Mouse (Mus musculus): ENCODE results near the gene Prkar2b. TPM values are rescaled to one million over a fixed set of nuclear protein-coding genes. Genes with fewer than 3 reads are reported as not detected.

Gene Prkar2b
- polyA plus RNA-seq, 1 experiment = 10.9 TPM

- DNase-seq = no peak
- Histone ChIP-seq H3K27ac (ENCODE audit: control insufficient read depth, insufficient read depth, low read length) (no peak overlapping the region), H3K4me1 (replicated peaks; ENCODE audit: control insufficient read depth, insufficient read depth, low read length) (peaks cover 9% of the 10 kb centered on the region), H3K27me3 (ENCODE audit: control insufficient read depth, insufficient read depth, low read length) (no peaks in the 10 kb centered on the region), H3K4me3 (ENCODE audit: control insufficient read depth, insufficient read depth, low read length) (no peak overlapping the region), H3K36me3 (ENCODE audit: control insufficient read depth, insufficient read depth, low read length) (no peaks in the 10 kb centered on the region)
- no peak for TF ChIP-seq POLR2A (IDR thresholded peaks at IDR 0.05; ENCODE audit: control insufficient read depth, extremely low read depth, insufficient read depth, low read length, poor library complexity)
- TF ChIP-seq CTCF (IDR thresholded peaks at IDR 0.05; ENCODE audit: borderline replicate concordance, control insufficient read depth, extremely low read depth, insufficient read depth, low read length, poor library complexity) = no peak
- 13% methylated on average over 5 of the region's 5 CpGs for WGBS
Observed at GRCm38 (mm10) chr12:31996877-31997276, 64.2 kb downstream of the Prkar2b start.

GRCm38 (mm10) chr12:31990575-31990974 is 70.5 kb downstream of the Prkar2b start:
- no peaks in the 10 kb centered on the region for H3K36me3 ChIP-seq (ENCODE audit: control insufficient read depth, insufficient read depth, low read length)
- H3K27ac ChIP-seq (ENCODE audit: control insufficient read depth, insufficient read depth, low read length) = no peak overlapping the region
- H3K4me1 ChIP-seq (replicated peaks; ENCODE audit: control insufficient read depth, insufficient read depth, low read length) = no peaks in the 10 kb centered on the region
- TF ChIP-seq CTCF (IDR thresholded peaks at IDR 0.05; ENCODE audit: borderline replicate concordance, control insufficient read depth, extremely low read depth, insufficient read depth, low read length, poor library complexity) (no peak), POLR2A (IDR thresholded peaks at IDR 0.05; ENCODE audit: control insufficient read depth, extremely low read depth, insufficient read depth, low read length, poor library complexity) (no peak)
- WGBS = 92% methylated on average over 4 of the region's 4 CpGs
- no peak overlapping the region for H3K4me3 ChIP-seq (ENCODE audit: control insufficient read depth, insufficient read depth, low read length)
- DNase-seq = no peak
- no peaks in the 10 kb centered on the region for H3K27me3 ChIP-seq (ENCODE audit: control insufficient read depth, insufficient read depth, low read length)

GRCm38 (mm10) chr12:31989726-31990125 is 71.4 kb downstream of the Prkar2b start:
- Histone ChIP-seq H3K4me1 (replicated peaks; ENCODE audit: control insufficient read depth, insufficient read depth, low read length) (peaks cover under 1% of the 10 kb centered on the region), H3K36me3 (ENCODE audit: control insufficient read depth, insufficient read depth, low read length) (no peaks in the 10 kb centered on the region), H3K4me3 (ENCODE audit: control insufficient read depth, insufficient read depth, low read length) (no peak overlapping the region), H3K27me3 (ENCODE audit: control insufficient read depth, insufficient read depth, low read length) (no peaks in the 10 kb centered on the region), H3K27ac (ENCODE audit: control insufficient read depth, insufficient read depth, low read length) (no peak overlapping the region)
- TF ChIP-seq POLR2A (IDR thresholded peaks at IDR 0.05; ENCODE audit: control insufficient read depth, extremely low read depth, insufficient read depth, low read length, poor library complexity) = no peak
- no peak for TF ChIP-seq CTCF (IDR thresholded peaks at IDR 0.05; ENCODE audit: borderline replicate concordance, control insufficient read depth, extremely low read depth, insufficient read depth, low read length, poor library complexity)
- DNase-seq = no peak

- DNase-seq = no peak
- no peak overlapping the region for H3K4me3 ChIP-seq (ENCODE audit: control insufficient read depth, insufficient read depth, low read length)
- no peaks in the 10 kb centered on the region for H3K27me3 ChIP-seq (ENCODE audit: control insufficient read depth, insufficient read depth, low read length)
- WGBS = 88% methylated on average over 2 of the region's 2 CpGs
- no peaks in the 10 kb centered on the region for H3K36me3 ChIP-seq (ENCODE audit: control insufficient read depth, insufficient read depth, low read length)
- H3K4me1 ChIP-seq (replicated peaks; ENCODE audit: control insufficient read depth, insufficient read depth, low read length) = peaks cover 6% of the 10 kb centered on the region
- no peak overlapping the region for H3K27ac ChIP-seq (ENCODE audit: control insufficient read depth, insufficient read depth, low read length)
- TF ChIP-seq CTCF (IDR thresholded peaks at IDR 0.05; ENCODE audit: borderline replicate concordance, control insufficient read depth, extremely low read depth, insufficient read depth, low read length, poor library complexity) = no peak
- TF ChIP-seq POLR2A (IDR thresholded peaks at IDR 0.05; ENCODE audit: control insufficient read depth, extremely low read depth, insufficient read depth, low read length, poor library complexity) = no peak
Observed at GRCm38 (mm10) chr12:31986463-31986862, 74.6 kb downstream of the Prkar2b start.

GRCm38 (mm10) chr12:31985738-31986137 is 75.4 kb downstream of the Prkar2b start:
- Histone ChIP-seq H3K27me3 (ENCODE audit: control insufficient read depth, insufficient read depth, low read length) (no peaks in the 10 kb centered on the region), H3K4me3 (ENCODE audit: control insufficient read depth, insufficient read depth, low read length) (no peak overlapping the region), H3K27ac (ENCODE audit: control insufficient read depth, insufficient read depth, low read length) (no peak overlapping the region), H3K4me1 (replicated peaks; ENCODE audit: control insufficient read depth, insufficient read depth, low read length) (peaks cover 6% of the 10 kb centered on the region), H3K36me3 (ENCODE audit: control insufficient read depth, insufficient read depth, low read length) (no peaks in the 10 kb centered on the region)
- DNase-seq = no peak
- 93% methylated on average over 6 of the region's 6 CpGs for WGBS
- no peak for TF ChIP-seq POLR2A (IDR thresholded peaks at IDR 0.05; ENCODE audit: control insufficient read depth, extremely low read depth, insufficient read depth, low read length, poor library complexity)
- no peak for TF ChIP-seq CTCF (IDR thresholded peaks at IDR 0.05; ENCODE audit: borderline replicate concordance, control insufficient read depth, extremely low read depth, insufficient read depth, low read length, poor library complexity)

GRCm38 (mm10) chr12:31984664-31985063 is 76.4 kb downstream of the Prkar2b start:
- Histone ChIP-seq H3K4me1 (replicated peaks; ENCODE audit: control insufficient read depth, insufficient read depth, low read length) (peaks cover 6% of the 10 kb centered on the region), H3K27ac (ENCODE audit: control insufficient read depth, insufficient read depth, low read length) (no peak overlapping the region), H3K4me3 (ENCODE audit: control insufficient read depth, insufficient read depth, low read length) (no peak overlapping the region), H3K27me3 (ENCODE audit: control insufficient read depth, insufficient read depth, low read length) (no peaks in the 10 kb centered on the region), H3K36me3 (ENCODE audit: control insufficient read depth, insufficient read depth, low read length) (no peaks in the 10 kb centered on the region)
- WGBS = 12% methylated on average over 12 of the region's 12 CpGs
- DNase-seq = no peak
- no peak for TF ChIP-seq CTCF (IDR thresholded peaks at IDR 0.05; ENCODE audit: borderline replicate concordance, control insufficient read depth, extremely low read depth, insufficient read depth, low read length, poor library complexity)

- TF ChIP-seq POLR2A (IDR thresholded peaks at IDR 0.05; ENCODE audit: control insufficient read depth, extremely low read depth, insufficient read depth, low read length, poor library complexity) = no peak
- no peak for TF ChIP-seq CTCF (IDR thresholded peaks at IDR 0.05; ENCODE audit: borderline replicate concordance, control insufficient read depth, extremely low read depth, insufficient read depth, low read length, poor library complexity)
- Histone ChIP-seq H3K4me1 (replicated peaks; ENCODE audit: control insufficient read depth, insufficient read depth, low read length) (peaks cover 6% of the 10 kb centered on the region), H3K4me3 (ENCODE audit: control insufficient read depth, insufficient read depth, low read length) (no peak overlapping the region), H3K27me3 (ENCODE audit: control insufficient read depth, insufficient read depth, low read length) (no peaks in the 10 kb centered on the region), H3K36me3 (ENCODE audit: control insufficient read depth, insufficient read depth, low read length) (no peaks in the 10 kb centered on the region), H3K27ac (ENCODE audit: control insufficient read depth, insufficient read depth, low read length) (no peak overlapping the region)
- DNase-seq = no peak
- 46% methylated on average over 2 of the region's 2 CpGs for WGBS
Observed at GRCm38 (mm10) chr12:31984206-31984605, 76.9 kb downstream of the Prkar2b start.
